Mouse (Mus musculus): ENCODE measurements at regions not wholly inside any gene's neighbourhood (a gene's known extent, or its start where the extent isn't known, plus 50 kb on each side); places are given as distances from the start of the nearest gene placed in this dataset.

DNA sequence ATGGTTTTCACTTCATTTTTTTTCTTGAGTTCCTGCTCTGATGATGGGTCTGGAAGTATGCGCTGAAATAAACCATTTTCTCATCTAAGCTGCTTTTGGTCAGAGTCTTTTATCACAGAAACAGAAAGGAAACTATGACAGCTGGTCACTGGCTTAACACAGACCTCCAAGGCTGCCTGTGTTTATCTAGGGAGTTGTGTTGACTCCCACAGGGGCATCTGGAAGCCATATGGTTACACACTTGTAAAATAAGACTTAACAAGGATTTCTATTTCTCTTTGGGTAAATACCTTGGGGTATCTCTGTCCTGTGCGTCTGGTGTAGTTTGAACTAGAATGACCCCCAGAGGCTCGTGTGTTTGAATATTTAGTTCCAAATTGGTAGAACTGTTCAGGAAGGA, 315.5 kb upstream of the Kazn start:
- no peak for DNase-seq (ENCODE audit: extremely low spot score in 1 of 2, low spot score in 2 of 2)
- no peak overlapping the region for H3K27ac ChIP-seq

DNA sequence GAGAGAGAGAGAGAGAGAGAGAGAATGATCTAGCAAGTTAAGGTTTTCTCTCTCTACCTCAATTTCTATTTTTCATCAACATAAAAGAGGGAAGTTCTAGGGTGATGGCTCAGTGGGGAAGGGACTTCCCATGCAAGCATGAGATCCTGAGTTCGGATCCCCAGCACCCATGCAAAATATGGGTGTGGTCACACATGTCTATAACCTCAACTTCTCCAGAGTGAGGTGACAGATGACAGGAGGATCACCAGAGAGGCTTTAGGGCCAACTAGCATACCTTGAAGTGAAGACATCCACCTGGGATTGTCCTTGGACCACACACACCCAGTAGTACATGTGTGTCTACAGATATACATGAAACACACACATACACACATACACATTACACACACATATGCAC, 306.7 kb upstream of the Kazn start:
- Histone ChIP-seq H3K27ac (no peak overlapping the region), H3K4me3 (no peak overlapping the region)
- TF ChIP-seq CTCF (IDR thresholded peaks at IDR 0.05) = no peak
- intact Hi-C loops (cut with DNase I) = no loop called here
- no peak for DNase-seq (ENCODE audit: extremely low spot score in 1 of 2, low spot score in 2 of 2)

More for the DNA sequence above, 315.5 kb upstream of the Kazn start:
- no peak for TF ChIP-seq CTCF (IDR thresholded peaks at IDR 0.05)
- intact Hi-C loops (cut with DNase I) = no loop called here
- no peak overlapping the region for H3K4me3 ChIP-seq

DNA sequence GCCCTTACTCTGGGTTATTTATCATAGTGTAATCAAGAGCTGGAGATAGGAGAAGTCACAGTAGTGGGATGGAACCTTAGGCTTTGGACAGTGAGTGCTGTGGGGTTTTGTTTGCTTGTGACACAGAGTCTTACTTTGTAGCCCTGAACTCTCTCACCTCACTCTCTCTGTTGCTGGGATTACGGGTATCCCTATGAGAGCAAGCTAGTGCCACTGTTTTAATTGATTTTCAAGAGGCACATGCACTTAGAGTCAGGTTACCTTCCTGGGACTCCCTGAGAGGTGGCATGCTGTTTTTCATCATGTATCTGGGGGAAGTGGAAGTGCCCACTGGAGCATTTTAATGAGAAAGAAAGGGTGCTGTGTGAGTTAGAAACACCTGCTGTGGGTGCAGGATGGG, 306.0 kb upstream of the Kazn start:
- TF ChIP-seq CTCF (IDR thresholded peaks at IDR 0.05) = no peak
- intact Hi-C loops (cut with DNase I) = no loop called here
- DNase-seq (ENCODE audit: extremely low spot score in 1 of 2, low spot score in 2 of 2) = no peak
- Histone ChIP-seq H3K4me3 (no peak overlapping the region), H3K27ac (no peak overlapping the region)

- intact Hi-C loops (cut with DNase I) = no loop called here
- DNase-seq (ENCODE audit: extremely low spot score in 1 of 2, low spot score in 2 of 2) = no peak
- no peak overlapping the region for H3K4me3 ChIP-seq
- no peak overlapping the region for H3K27ac ChIP-seq
- TF ChIP-seq CTCF (IDR thresholded peaks at IDR 0.05) = no peak
These were observed 305.5 kb upstream of the Kazn start for GRCm38 (mm10) chr4:142544736-142545135.

DNA sequence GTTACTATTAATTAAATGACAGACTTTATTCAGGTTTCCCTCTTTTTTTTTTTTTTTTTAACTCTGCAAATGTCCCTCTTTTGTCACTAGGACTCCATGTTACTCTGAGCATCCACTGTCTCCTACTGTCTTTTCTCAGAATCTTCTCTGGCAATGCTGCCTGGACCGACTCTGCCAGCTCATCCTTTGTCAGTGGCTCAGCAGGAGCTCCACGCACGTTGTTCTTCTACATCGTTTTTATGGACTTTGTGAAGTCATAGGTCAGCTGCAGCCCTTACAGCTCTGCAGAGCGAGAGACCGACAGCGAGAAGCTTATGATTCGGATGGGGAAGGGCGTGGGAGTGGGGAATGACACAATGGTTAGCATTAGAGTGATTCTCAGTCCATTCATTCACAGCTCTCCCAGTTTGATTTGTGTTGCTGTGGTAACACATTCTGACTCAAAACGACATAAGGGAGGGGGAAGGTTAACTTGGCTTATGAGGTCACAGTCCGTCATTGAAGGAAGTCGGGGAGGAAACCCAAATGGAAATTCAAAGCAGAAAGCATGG, 300.1 kb upstream of the Kazn start:
- H3K4me3 ChIP-seq = no peak overlapping the region
- intact Hi-C loops (cut with DNase I) = no loop called here
- TF ChIP-seq CTCF (IDR thresholded peaks at IDR 0.05) = no peak
- peak in 1 of 2 experiments; percentile 32 for DNase-seq (ENCODE audit: extremely low spot score in 1 of 2, low spot score in 2 of 2)
- H3K27ac ChIP-seq = no peak overlapping the region

- intact Hi-C loops (cut with DNase I) = no loop called here
- Histone ChIP-seq H3K4me3 (no peak overlapping the region), H3K27ac (no peak overlapping the region)
- TF ChIP-seq CTCF (IDR thresholded peaks at IDR 0.05) = no peak
- no peak for DNase-seq (ENCODE audit: extremely low spot score in 1 of 2, low spot score in 2 of 2)
These were observed 287.9 kb upstream of the Kazn start for GRCm38 (mm10) chr4:142527080-142527479.

DNA sequence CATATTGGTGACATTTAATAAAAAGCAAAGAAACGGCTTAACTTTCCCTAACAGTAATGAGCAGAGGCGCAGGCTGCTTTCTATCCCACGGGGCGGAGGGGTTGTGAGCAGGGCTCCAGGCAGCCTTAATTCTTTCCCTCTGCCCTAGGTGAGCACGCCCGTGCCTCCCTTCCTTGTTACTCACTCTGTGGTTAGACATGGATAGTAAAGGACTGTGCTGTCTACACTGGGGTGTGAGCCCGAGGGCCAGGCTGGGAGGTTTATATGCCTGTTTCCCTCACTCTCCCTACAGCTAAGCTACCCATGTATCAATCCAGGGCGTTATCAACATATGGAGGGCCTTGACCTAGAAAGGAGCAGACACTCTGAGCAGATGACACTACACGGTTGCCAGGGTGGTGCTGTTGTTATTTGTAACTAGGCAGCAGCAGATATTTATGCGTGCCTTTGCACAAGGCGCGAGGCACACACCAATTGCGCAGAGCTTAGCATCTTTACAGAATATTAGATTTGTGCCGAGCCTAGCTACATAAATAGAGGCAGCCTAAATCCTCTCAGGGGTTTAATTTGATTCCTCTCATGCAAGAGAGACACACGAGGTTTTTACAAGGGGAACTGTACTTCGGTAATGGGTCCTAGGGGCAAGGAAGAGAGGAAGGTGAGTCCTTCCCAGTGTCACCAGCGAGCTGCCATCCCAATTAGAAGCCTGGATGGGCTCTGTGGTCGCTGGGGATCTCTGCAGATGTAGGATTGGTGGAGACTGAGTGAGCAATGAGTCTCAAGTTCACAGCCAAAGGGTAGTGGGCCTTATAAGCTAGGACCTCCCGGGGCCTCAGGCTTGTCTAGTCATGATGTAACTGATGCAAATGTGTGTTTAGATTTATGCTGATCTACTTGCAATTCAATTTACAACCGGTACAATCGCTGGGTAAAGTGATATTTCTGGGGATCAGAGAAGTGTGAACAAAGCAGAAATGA, 278.6 kb upstream of the Kazn start:
- Histone ChIP-seq H3K4me3 (no peak overlapping the region), H3K27ac (no peak overlapping the region)
- DNase-seq (ENCODE audit: extremely low spot score in 1 of 2, low spot score in 2 of 2) = peak in 1 of 2 experiments; percentile 11
- TF ChIP-seq CTCF (IDR thresholded peaks at IDR 0.05) = no peak
- intact Hi-C loops (cut with DNase I) = no loop called here

- no peak overlapping the region for H3K27ac ChIP-seq
- H3K4me3 ChIP-seq = no peak overlapping the region
- TF ChIP-seq CTCF (IDR thresholded peaks at IDR 0.05) = no peak; the same call in 1 of the 2 replicates
- intact Hi-C loops (cut with DNase I) = no loop called here
- no peak for DNase-seq (ENCODE audit: extremely low spot score in 1 of 2, low spot score in 2 of 2)
These were observed 275.6 kb upstream of the Kazn start for GRCm38 (mm10) chr4:142514751-142515150.

DNA sequence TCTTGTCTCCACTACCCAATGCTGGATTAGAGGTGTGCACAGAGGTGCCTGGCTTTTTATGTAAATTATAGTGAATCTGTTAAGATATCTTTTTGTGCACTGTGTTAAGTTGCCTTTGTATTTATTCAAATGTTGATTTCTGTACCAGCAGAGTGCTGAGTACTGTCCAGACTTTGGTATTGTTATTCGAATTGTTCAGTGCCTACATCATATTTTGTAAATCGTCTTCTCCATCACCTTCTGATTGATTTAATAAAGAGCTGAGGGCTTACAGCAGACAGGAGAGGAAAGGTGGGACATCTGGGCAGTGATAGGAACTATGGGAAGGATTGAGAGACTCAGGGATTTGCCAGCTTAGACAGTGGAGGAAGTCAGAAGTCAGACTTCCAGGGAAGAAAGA, 270.2 kb upstream of the Kazn start:
- no peak for TF ChIP-seq CTCF (IDR thresholded peaks at IDR 0.05)
- intact Hi-C loops (cut with DNase I) = no loop called here
- no peak overlapping the region for H3K4me3 ChIP-seq
- no peak overlapping the region for H3K27ac ChIP-seq
- no peak for DNase-seq (ENCODE audit: extremely low spot score in 1 of 2, low spot score in 2 of 2)

DNA sequence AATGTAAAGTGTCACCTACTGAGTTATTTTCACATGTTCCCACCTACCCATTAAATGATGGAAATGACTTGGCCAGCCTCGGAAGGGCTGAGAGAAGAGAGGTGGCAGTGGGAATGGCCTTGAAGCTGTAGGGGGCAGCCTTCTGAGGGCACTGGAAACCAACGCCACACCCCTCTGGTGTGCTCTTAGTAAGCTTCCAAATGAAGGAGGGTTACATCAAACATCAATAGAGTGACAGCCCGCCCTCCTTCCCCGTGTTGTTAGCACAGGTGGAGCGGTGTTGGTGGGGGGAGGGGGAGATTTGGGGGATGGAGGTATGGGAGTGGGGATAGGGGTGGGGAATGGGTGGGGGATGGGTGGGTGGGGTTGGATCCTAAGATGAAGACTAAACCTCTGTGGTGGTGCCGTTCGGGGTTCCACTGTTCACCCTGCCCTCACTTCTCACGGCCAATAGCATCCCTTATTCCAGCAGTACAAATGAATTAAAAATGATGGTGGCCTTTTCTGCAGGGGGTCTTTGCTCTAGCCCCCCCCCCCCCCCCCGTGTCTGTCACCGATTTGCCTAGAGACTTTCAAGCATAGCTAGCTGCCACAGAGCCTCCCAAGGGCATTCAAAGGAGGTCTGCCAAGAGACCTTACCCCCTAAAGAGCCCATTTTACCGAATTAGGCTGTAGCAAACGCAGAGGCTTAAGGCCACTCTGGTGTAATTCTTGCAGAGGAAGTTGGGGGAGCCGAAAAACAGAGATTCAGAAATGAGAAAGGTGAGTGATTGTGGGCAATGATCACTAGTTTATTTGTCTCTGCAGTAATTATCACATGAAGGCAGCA, 267.4 kb upstream of the Kazn start:
- DNase-seq (ENCODE audit: extremely low spot score in 1 of 2, low spot score in 2 of 2) = no peak
- Histone ChIP-seq H3K4me3 (no peak overlapping the region), H3K27ac (no peak overlapping the region)
- intact Hi-C loops (cut with DNase I) = no loop called here
- TF ChIP-seq CTCF (IDR thresholded peaks at IDR 0.05) = no peak

GRCm38 (mm10) chr4:142503761-142504160, 264.6 kb upstream of the Kazn start:
- TF ChIP-seq CTCF (IDR thresholded peaks at IDR 0.05) = no peak
- Histone ChIP-seq H3K27ac (no peak overlapping the region), H3K4me3 (no peak overlapping the region)
- no peak for DNase-seq (ENCODE audit: extremely low spot score in 1 of 2, low spot score in 2 of 2)
- intact Hi-C loops (cut with DNase I) = no loop called here

DNA sequence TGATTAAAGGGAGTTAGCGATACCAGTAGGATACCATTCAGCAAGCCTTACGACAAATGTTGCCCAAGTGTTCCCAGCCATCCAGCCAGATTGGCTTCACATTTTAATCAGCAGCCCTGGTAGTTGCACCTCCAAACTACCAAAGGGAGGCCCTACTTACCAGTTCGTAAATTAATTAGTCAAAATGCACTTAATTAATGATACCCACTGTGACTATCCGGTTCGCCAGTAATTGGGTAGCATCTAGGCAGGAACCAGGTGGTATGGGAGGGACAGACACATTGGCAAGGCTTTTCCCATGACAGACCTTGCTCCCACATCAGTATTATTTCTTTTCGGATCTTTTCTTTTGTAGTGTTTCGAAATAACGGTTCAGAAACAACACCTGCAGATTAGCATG, 262.0 kb upstream of the Kazn start:
- no peak overlapping the region for H3K4me3 ChIP-seq
- intact Hi-C loops (cut with DNase I) = no loop called here
- no peak overlapping the region for H3K27ac ChIP-seq
- DNase-seq (ENCODE audit: extremely low spot score in 1 of 2, low spot score in 2 of 2) = no peak
- TF ChIP-seq CTCF (IDR thresholded peaks at IDR 0.05) = no peak

Measured in left cerebral cortex, adult 2 months (tissue).